Mouse (Mus musculus) embryonic facial prominence, embryonic 14.5 days (tissue): ENCODE results near the gene Abca4. TPM values are rescaled to one million over a fixed set of nuclear protein-coding genes. Genes with fewer than 3 reads are reported as not detected.
"Not testable (repeated sequence)": the region's sequence is repeated elsewhere in the genome, so short reads cannot be mapped to it uniquely, and the experiment has no call there.

Experiments used
- ATAC-seq: fragments of 200-750 bp; cut with Nextera tagmentation; 2 replicates; pipeline ENCODE4 v1.8.0; 2017; ENCODE audit warnings: low read depth, moderate number of reproducible peaks, moderate TSS enrichment
- DNase-seq: peaks from one replicate; pipeline ENCODE4 v3.0.0-alpha.2; 2015; ENCODE audit warnings: low spot score
- H3K27ac ChIP-seq: fragments of 300-500 bp; sonication (generic); replicated peaks from 2 replicates; pipeline ENCODE4 v1.5.1; 2014; ENCODE audit warnings: low read depth, mild to moderate bottlenecking, low read length, moderate library complexity
- H3K27me3 ChIP-seq: fragments of 300-500 bp; sonication (generic); replicated peaks from 2 replicates; pipeline ENCODE4 v1.6.1; 2014; ENCODE audit warnings: low read length; ENCODE audit not compliant: control insufficient read depth, insufficient read depth
- H3K36me3 ChIP-seq: fragments of 300-500 bp; sonication (generic); 2 replicates; pipeline ENCODE4 v1.6.1; 2014; ENCODE audit warnings: low read length, mixed read lengths; ENCODE audit not compliant: control insufficient read depth, insufficient read depth
- H3K4me1 ChIP-seq: fragments of 300-500 bp; sonication (generic); 2 replicates; pipeline ENCODE4 v1.6.1; 2014; ENCODE audit warnings: antibody characterized with exemption, low read length; ENCODE audit not compliant: control insufficient read depth, insufficient read depth
- H3K4me2 ChIP-seq: fragments of 300-500 bp; sonication (generic); 2 replicates; pipeline ENCODE4 v1.6.1; 2014; ENCODE audit warnings: low read depth, mild to moderate bottlenecking, low read length, moderate library complexity, mixed read lengths
- H3K4me3 ChIP-seq: fragments of 300-500 bp; sonication (generic); 2 replicates; pipeline ENCODE4 v1.5.1; 2014; ENCODE audit warnings: low read depth, mild to moderate bottlenecking, low read length
- H3K9ac ChIP-seq: fragments of 300-500 bp; sonication (generic); 2 replicates; pipeline ENCODE4 v1.6.1; 2014; ENCODE audit warnings: low read depth, mild to moderate bottlenecking, low read length, moderate library complexity, mixed read lengths
- H3K9me3 ChIP-seq: fragments of 300-500 bp; sonication (generic); 2 replicates; pipeline ENCODE4 v1.6.1; 2016; ENCODE audit warnings: low read length; ENCODE audit not compliant: control insufficient read depth
- WGBS: fragments of 180-500 bp; shearing (Covaris S2); extraction: QIAGEN DNeasy Blood & Tissue Kit; methylation state at CpG from one replicate; pipeline ENCODE4 v1.1.7; 2014; 5-methylcytosine and 5-hydroxymethylcytosine counted together
- polyA plus RNA-seq: library from polyadenylated mRNA; unstranded; fragments of >200 nt; fragmentation: Nextera tagmentation; extraction: Ambion mirVana; gene quantifications from 2 replicates; pipeline ENCODE4 v1.2.1, GENCODE M21; 2014

Abca4 gene
- polyA plus RNA-seq, 1 experiment from 2014 or later, result 1.5 TPM

GRCm38 (mm10) chr3:122072646-122073571 lies 28.7 kb downstream of the Abca4 start:
- Histone ChIP-seq H3K27ac (peak overlapping the region; percentile 1; the same call in 1 of the 2 replicates), H3K9ac (no peak overlapping the region), H3K4me2 (no peak overlapping the region), H3K4me1 (peaks cover 24% of the 10 kb centered on the region), H3K27me3 (no peaks in the 10 kb centered on the region), H3K9me3 (no peaks in the 10 kb centered on the region), H3K4me3 (no peak overlapping the region), H3K36me3 (no peaks in the 10 kb centered on the region)
- WGBS, result 49% methylated on average over 11 of the region's 11 CpGs
- no peak for DNase-seq
- peak; percentile 72 for ATAC-seq

- no peak overlapping the region for H3K4me2 ChIP-seq
Measured at GRCm38 (mm10) chr3:122073595-122073994, 29.4 kb downstream of the Abca4 start.

GRCm38 (mm10) chr3:122074334-122074733 lies 30.1 kb downstream of the Abca4 start:
- peak overlapping the region; percentile 25 for H3K4me2 ChIP-seq
- H3K9me3 ChIP-seq, result no peaks in the 10 kb centered on the region
- no peaks in the 10 kb centered on the region for H3K36me3 ChIP-seq
- no peak overlapping the region for H3K4me3 ChIP-seq
- H3K9ac ChIP-seq, result peak overlapping the region; percentile 20; the same call in 1 of the 2 replicates
- H3K27ac ChIP-seq, result peak overlapping the region; percentile 84
- ATAC-seq (no peak; the same call in 1 of the 2 replicates), DNase-seq (peak; percentile 55)
- peaks cover 24% of the 10 kb centered on the region for H3K4me1 ChIP-seq
- 19% methylated on average over 10 of the region's 10 CpGs for WGBS
- H3K27me3 ChIP-seq, result no peaks in the 10 kb centered on the region

More at GRCm38 (mm10) chr3:122073595-122073994, 29.4 kb downstream of the Abca4 start:
- Histone ChIP-seq H3K9ac (no peak overlapping the region), H3K9me3 (no peaks in the 10 kb centered on the region), H3K36me3 (no peaks in the 10 kb centered on the region), H3K4me1 (peaks cover 24% of the 10 kb centered on the region), H3K4me3 (no peak overlapping the region), H3K27ac (peak overlapping the region; percentile 84; the same call in 1 of the 2 replicates), H3K27me3 (no peaks in the 10 kb centered on the region)
- no peak for DNase-seq
- WGBS, result 61% methylated on average over 5 of the region's 5 CpGs
- no peak for ATAC-seq

GRCm38 (mm10) chr3:122078141-122078540 lies 33.9 kb downstream of the Abca4 start:
- no peak overlapping the region for H3K9ac ChIP-seq

DNA sequence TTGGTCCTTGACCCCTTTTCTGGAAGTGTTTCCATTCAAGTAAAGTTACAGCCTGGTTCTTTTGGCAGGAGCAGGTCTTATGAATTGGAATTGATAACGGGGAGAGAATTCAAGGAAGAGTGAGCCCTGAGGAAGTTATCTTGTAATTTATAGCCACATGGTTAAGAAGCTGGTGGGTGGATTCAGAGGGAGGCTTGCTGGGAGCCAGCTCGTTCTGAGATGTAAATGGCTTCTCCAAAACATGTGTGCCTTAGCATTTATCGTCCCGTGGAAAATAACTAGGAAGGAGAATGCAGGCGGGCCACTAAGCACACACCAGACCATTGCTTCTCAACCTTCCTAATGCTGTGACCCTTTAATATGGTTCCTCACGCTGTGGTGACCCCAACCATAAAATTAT lies 34.9 kb downstream of the Abca4 start:
- H3K36me3 ChIP-seq, result no peaks in the 10 kb centered on the region
- H3K4me3 ChIP-seq, result no peak overlapping the region
- H3K9me3 ChIP-seq, result no peaks in the 10 kb centered on the region
- WGBS, result 80% methylated on average over 6 of the region's 6 CpGs
- H3K27me3 ChIP-seq, result no peaks in the 10 kb centered on the region
- no peak for ATAC-seq
- H3K9ac ChIP-seq, result no peak overlapping the region
- no peak overlapping the region for H3K4me2 ChIP-seq
- peaks cover 13% of the 10 kb centered on the region for H3K4me1 ChIP-seq
- H3K27ac ChIP-seq, result no peak overlapping the region
- DNase-seq, result no peak

More at GRCm38 (mm10) chr3:122078141-122078540, 33.9 kb downstream of the Abca4 start:
- no peak overlapping the region; the same call in 1 of the 2 replicates for H3K27ac ChIP-seq
- H3K4me2 ChIP-seq, result no peak overlapping the region
- ATAC-seq (peak; percentile 51), DNase-seq (peak; percentile 87)
- no peaks in the 10 kb centered on the region for H3K36me3 ChIP-seq
- H3K27me3 ChIP-seq, result no peaks in the 10 kb centered on the region
- WGBS, result 31% methylated on average over 6 of the region's 6 CpGs
- H3K9me3 ChIP-seq, result no peaks in the 10 kb centered on the region
- H3K4me1 ChIP-seq, result peaks cover 17% of the 10 kb centered on the region
- H3K4me3 ChIP-seq, result no peak overlapping the region

GRCm38 (mm10) chr3:122081634-122082033 lies 37.4 kb downstream of the Abca4 start:
- not testable (repeated sequence) for H3K27me3 ChIP-seq, DNase-seq, H3K4me1 ChIP-seq, H3K9ac ChIP-seq, H3K27ac ChIP-seq, H3K4me3 ChIP-seq, H3K4me2 ChIP-seq, H3K9me3 ChIP-seq, H3K36me3 ChIP-seq, ATAC-seq
- WGBS, result 81% methylated on average over 8 of the region's 8 CpGs

- Histone ChIP-seq H3K9me3 (no peaks in the 10 kb centered on the region), H3K4me3 (no peak overlapping the region), H3K36me3 (no peaks in the 10 kb centered on the region), H3K4me2 (no peak overlapping the region), H3K4me1 (peaks cover 8% of the 10 kb centered on the region), H3K27me3 (no peaks in the 10 kb centered on the region), H3K27ac (no peak overlapping the region), H3K9ac (no peak overlapping the region)
- WGBS, result 77% methylated on average over 7 of the region's 7 CpGs
- DNase-seq (peak; percentile 51), ATAC-seq (peak; percentile 59; the same call in 1 of the 2 replicates)
Measured at GRCm38 (mm10) chr3:122082338-122082737, 38.1 kb downstream of the Abca4 start.

- no peak for DNase-seq
- H3K4me1 ChIP-seq, result peaks cover 27% of the 10 kb centered on the region
- H3K27me3 ChIP-seq, result no peaks in the 10 kb centered on the region
- H3K4me2 ChIP-seq, result no peak overlapping the region
- H3K9me3 ChIP-seq, result no peaks in the 10 kb centered on the region
- WGBS, result 45% methylated on average over 18 of the region's 18 CpGs
- no peaks in the 10 kb centered on the region for H3K36me3 ChIP-seq
- no peak overlapping the region for H3K27ac ChIP-seq
- no peak overlapping the region for H3K4me3 ChIP-seq
- no peak overlapping the region for H3K9ac ChIP-seq
- ATAC-seq, result no peak
Measured at GRCm38 (mm10) chr3:122085157-122085989, 41.1 kb downstream of the Abca4 start.
